Mouse (Mus musculus) heart, postnatal 36 days (tissue): ENCODE data around the gene Akr1c6. TPM values are rescaled to one million over a fixed set of nuclear protein-coding genes. Genes with fewer than 3 reads are reported as not detected.
"Not testable (repeated sequence)": the region's sequence is repeated elsewhere in the genome, so short reads cannot be mapped to it uniquely, and the experiment has no call there.

Experiments
- DNase-seq, 2 experiments: peaks; one replicate each; pipeline ENCODE4 v3.0.0; 2021 to 2022
- intact Hi-C: fragments of 180-260 bp; cut with DNase I; formaldehyde crosslinking; loops from one replicate; pipeline ENCODE4 v1.15.1; 2025
- total RNA-seq, 2 experiments: library from RNA; stranded (reverse); gene quantifications; 2 replicates each; pipeline ENCODE4 v1.2.3; 2021

Gene Akr1c6
- total RNA-seq, result not detected

DNA sequence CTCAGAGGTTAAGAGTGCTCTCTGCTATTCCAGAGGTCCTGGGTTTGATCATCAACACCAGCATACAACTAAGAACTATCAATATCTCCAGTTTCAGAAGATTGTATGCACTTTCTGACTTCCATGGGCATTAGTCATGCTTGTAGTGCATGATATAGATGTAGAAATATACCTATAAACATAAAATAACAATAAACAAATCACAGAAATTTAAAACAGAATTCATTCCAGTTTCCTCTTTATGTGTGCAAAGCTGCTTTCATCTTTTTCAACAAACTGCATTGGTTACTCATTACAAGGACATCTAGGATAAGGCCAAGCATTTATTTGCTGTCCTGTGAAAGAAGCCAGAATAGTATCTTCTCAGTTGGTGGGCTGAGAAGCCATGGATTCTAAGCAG, at the start of gene Akr1c6:
Akr1c6 (plus strand) TSS at position 301 of the 400 bp plus-strand sequence.
- no peak for DNase-seq
- intact Hi-C loops, result no loop called here

- intact Hi-C loops, result no loop called here
- DNase-seq, result no peak
These were observed 49.2 kb upstream of the Akr1c6 start for GRCm38 (mm10) chr13:4384918-4385317.

DNA sequence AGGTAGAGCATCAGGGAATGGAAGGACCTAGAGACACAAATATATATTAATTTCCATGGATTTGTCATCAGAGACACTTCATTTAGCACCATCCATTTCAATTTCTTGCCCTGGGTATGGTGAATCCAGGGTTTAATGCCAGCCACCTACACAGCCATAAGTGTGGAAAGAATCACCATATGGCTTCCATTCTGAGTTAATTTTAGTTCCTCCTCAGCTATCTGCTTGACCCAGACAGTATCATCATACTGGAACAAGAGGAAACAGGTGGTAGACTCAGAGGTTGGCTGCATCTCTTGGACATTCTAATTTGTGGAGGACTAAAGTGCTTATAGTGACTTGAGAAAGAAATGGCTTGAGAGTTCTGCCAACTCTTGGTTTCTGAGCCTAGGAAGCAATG, 48.6 kb upstream of the Akr1c6 start:
- no peak for DNase-seq
- intact Hi-C loops, result no loop called here

DNA sequence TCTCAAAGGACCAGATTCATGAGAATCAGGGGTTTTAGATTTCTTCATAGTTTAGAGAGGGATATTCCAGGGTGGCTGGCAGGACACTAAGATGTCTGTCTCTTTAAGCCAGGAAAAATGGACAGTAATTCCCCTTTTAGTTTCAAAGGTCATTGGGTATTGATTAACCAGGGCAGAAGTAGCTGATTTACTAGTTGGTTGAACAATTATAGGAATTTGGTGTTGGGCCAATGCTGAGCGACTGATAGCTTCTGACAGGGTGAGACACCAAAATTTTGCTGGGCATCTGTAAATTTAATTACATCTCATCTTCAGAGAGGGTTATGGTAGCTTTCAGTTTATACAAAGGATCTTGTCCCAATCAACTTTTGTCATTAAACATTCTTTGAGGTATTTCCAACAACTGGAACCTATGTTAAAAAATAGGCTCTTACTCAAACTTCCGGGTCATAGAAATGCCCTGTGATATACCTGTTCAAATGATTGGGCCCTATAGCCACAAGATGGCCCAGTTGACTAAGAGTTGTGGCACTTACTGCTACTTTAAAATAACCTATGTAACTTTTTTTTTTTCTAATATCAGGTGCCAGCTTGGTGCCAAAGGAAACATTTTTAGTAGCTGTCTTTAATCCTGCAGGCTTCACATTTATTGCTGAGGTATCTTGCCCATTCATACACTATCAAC, 45.2 kb upstream of the Akr1c6 start:
- intact Hi-C loops, result no loop called here

DNA sequence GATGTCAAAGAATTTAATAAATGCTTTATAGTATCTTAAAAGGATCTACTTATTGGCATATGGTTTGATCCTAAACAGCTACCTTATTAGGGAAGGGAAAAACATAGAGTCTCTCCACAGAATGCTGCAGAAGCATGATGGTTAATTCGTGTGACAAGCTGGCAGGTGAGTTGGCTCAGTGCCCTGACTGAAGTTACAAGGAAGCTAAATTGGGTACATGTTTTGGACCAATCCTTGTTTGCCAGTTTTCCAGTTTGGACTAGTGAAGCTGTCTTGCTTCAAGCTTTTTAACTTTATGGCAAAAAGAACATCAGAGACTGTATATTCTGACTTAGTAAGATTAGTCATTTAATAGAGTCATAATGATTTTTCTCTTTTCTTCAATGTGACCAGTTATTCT, 33.7 kb upstream of the Akr1c6 start:
- intact Hi-C loops, DNase-seq: not testable (repeated sequence)

More for the DNA sequence above, 45.2 kb upstream of the Akr1c6 start:
- DNase-seq, result no peak

GRCm38 (mm10) chr13:4400831-4401230, 33.3 kb upstream of the Akr1c6 start:
- DNase-seq, result no peak
- intact Hi-C loops, result no loop called here

- DNase-seq, result no peak
- intact Hi-C loops, result no loop called here
These were observed 31.9 kb upstream of the Akr1c6 start for GRCm38 (mm10) chr13:4402221-4402620.

GRCm38 (mm10) chr13:4404726-4405125, 29.4 kb upstream of the Akr1c6 start:
- intact Hi-C loops, result no loop called here
- no peak for DNase-seq

DNA sequence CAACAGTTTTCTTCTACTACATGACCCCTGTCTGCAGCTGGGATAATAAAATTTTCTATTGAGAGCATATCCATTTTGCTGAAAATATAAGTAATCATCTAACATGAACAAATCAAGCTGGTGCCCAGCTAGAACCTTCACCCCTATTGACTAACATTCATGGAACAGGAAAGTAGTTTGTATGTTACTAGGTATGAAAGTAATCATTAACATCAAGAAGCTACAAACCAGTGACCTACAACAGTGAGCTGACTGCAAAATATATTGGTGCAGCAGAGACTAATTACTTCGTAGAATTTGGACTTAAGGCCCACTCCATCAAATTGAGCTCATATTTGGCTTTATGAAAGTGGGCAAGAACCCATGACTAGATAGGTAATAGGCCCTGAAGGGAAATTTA, 27.3 kb upstream of the Akr1c6 start:
- intact Hi-C loops, result no loop called here
- no peak for DNase-seq

DNA sequence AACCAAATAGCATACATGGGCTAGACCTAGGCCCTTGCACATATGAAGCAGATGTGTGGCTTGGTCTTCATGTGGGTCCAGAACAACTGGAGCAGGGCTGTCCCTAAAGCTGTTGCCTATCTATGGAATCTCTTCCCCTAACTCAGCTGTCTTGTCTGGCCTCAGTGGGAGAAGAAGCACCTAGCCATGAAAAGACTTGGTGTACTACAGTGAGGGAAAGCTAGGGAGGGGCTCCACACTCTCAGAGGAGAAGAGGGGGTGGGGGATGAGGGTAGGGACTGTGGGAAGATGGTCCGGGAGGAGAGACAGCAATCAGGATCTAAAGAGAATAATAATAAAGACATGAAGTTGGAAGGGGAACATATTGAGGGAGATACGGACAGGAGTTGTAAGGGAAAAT, 5.5 kb upstream of the Akr1c6 start:
- intact Hi-C loops, result no loop called here
- DNase-seq, result no peak

GRCm38 (mm10) chr13:4429034-4429433, 5.1 kb upstream of the Akr1c6 start:
- no peak for DNase-seq
- intact Hi-C loops, result no loop called here

GRCm38 (mm10) chr13:4431129-4431528, 3.0 kb upstream of the Akr1c6 start:
- DNase-seq, result no peak
- intact Hi-C loops, result no loop called here

- intact Hi-C loops, result no loop called here
- no peak for DNase-seq
These were observed 31.5 kb downstream of the Akr1c6 start for GRCm38 (mm10) chr13:4465641-4466040.

DNA sequence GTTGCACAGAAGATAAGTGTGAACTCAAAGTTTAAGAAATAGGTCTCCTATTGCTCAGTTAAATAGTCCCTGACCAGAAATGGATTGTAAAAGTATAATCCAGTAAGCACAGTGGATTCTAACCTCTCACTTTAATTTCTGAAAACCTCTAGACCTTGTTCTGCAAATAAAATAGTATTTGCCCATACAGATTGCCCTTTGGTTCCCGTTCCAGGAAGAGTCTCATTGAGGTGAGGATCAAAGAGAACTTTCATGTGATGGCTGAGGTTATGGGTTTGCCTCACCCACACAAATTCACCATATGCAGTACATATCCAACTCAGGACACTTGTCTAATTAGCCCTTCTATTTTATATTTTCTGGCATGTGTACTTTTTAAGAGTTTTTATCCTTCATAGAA, 33.8 kb downstream of the Akr1c6 start:
- no peak for DNase-seq
- intact Hi-C loops, result no loop called here

Other genes with a start within 250 kb of the Akr1c6 start
- under 1 TPM; 0.68 to 0.86 TPM for gene Akr1c13, start 243.2 kb upstream of the Akr1c6 start, total RNA-seq
- gene Akr1c19, start 205.6 kb upstream of the Akr1c6 start, total RNA-seq, result 1 to 10 TPM; 1.3 to 1.9 TPM
- not detected for gene Akr1c12, start 154.9 kb upstream of the Akr1c6 start, total RNA-seq
- not detected for gene Akr1c20, start 89.0 kb downstream of the Akr1c6 start, total RNA-seq
- gene Akr1c21, start 139.8 kb downstream of the Akr1c6 start, total RNA-seq, result not detected
- 10 to 100 TPM; 17.2 to 19.8 TPM for gene Akr1e1, start 174.9 kb downstream of the Akr1c6 start, total RNA-seq